Mouse (Mus musculus) MEL (cell line): ENCODE results near the gene Ccdc82.
A peak's percentile ranks its signal among the peaks of the same experiment; 100 is the strongest.

Experiments used
- CHD2 ChIP-seq: IDR thresholded peaks from 2 replicates; pipeline ENCODE4 v1.6.1; 2011; ENCODE audit warnings: low read length, improper control_type of control experiment
- CTCF ChIP-seq, 3 experiments: IDR thresholded peaks in 2 of 3; conservative IDR thresholded peaks in 1 of 3; 2 replicates each; pipeline ENCODE4 v1.5.1; 2011 to 2012; ENCODE audit warnings: low read length in 3 of 3, low read depth in 2 of 3, mild to moderate bottlenecking in 2 of 3, improper control_type of control experiment in 1 of 3, inconsistent platforms in 1 of 3, mixed read lengths in 1 of 3, moderate library complexity in 1 of 3; ENCODE audit not compliant: control insufficient read depth in 1 of 3, insufficient read depth in 1 of 3, poor library complexity in 1 of 3, severe bottlenecking in 1 of 3
- EP300 ChIP-seq, 2 experiments: IDR thresholded peaks; 2 replicates each; pipeline ENCODE4 v1.6.1; 2011; ENCODE audit warnings: improper control_type of control experiment in 2 of 2, low read length in 2 of 2, low read depth in 1 of 2, mild to moderate bottlenecking in 1 of 2
- GATA1 ChIP-seq: IDR thresholded peaks from 2 replicates; pipeline ENCODE4 v1.6.1; 2011; ENCODE audit warnings: low read depth, low read length, improper control_type of control experiment
- MAZ ChIP-seq: IDR thresholded peaks from 2 replicates; pipeline ENCODE4 v1.6.1; 2012; ENCODE audit warnings: low read depth, mild to moderate bottlenecking, inconsistent platforms, low read length, improper control_type of control experiment
- POLR2A ChIP-seq, 2 experiments: IDR thresholded peaks; 2 replicates each; pipeline ENCODE4 v1.6.1; 2011 to 2012; ENCODE audit warnings: low read length in 2 of 2, mild to moderate bottlenecking in 2 of 2, control low read depth in 1 of 2, improper control_type of control experiment in 1 of 2, low read depth in 1 of 2, moderate library complexity in 1 of 2; ENCODE audit not compliant: control insufficient read depth in 1 of 2, insufficient read depth in 1 of 2, poor library complexity in 1 of 2
- POLR2AphosphoS2 ChIP-seq: IDR thresholded peaks from 2 replicates; pipeline ENCODE4 v1.6.1; 2011; ENCODE audit warnings: low read length, improper control_type of control experiment
- RAD21 ChIP-seq: IDR thresholded peaks from 2 replicates; pipeline ENCODE4 v1.6.1; 2011; ENCODE audit warnings: mild to moderate bottlenecking, low read depth, low read length, improper control_type of control experiment
- RCOR1 ChIP-seq: IDR thresholded peaks from 2 replicates; pipeline ENCODE4 v1.6.1; 2012; ENCODE audit warnings: low read depth, mild to moderate bottlenecking, inconsistent platforms, low read length, improper control_type of control experiment
- TCF12 ChIP-seq: IDR thresholded peaks from 2 replicates; pipeline ENCODE4 v1.6.1; 2014; ENCODE audit warnings: low read depth, mild to moderate bottlenecking, inconsistent platforms, low read length, improper control_type of control experiment, moderate library complexity
- UBTF ChIP-seq: IDR thresholded peaks from 2 replicates; pipeline ENCODE4 v1.6.1; 2012; ENCODE audit warnings: low read depth, mild to moderate bottlenecking, inconsistent platforms, low read length, improper control_type of control experiment, moderate library complexity, borderline replicate concordance; ENCODE audit not compliant: insufficient read depth
- USF1 ChIP-seq: IDR thresholded peaks from 2 replicates; pipeline ENCODE4 v1.6.1; 2014; ENCODE audit warnings: low read depth, mild to moderate bottlenecking, inconsistent platforms, low read length, improper control_type of control experiment, moderate library complexity
- ZNF384 ChIP-seq: IDR thresholded peaks from 2 replicates; pipeline ENCODE4 v1.6.1; 2012; ENCODE audit warnings: low read depth, mild to moderate bottlenecking, inconsistent platforms, low read length, improper control_type of control experiment

- TF ChIP-seq POLR2A (IDR thresholded peaks at IDR 0.05; ENCODE audit: control insufficient read depth in 1 of 2, insufficient read depth in 1 of 2, low read depth in 1 of 2, low read length in 2 of 2, poor library complexity in 1 of 2) (no peak), CHD2 (no peak), GATA1 (peak; percentile 47; the same call in 1 of the 2 replicates), USF1 (no peak), CTCF (IDR thresholded peaks at IDR 0.05 in 2 of 3, conservative IDR thresholded peaks at IDR 0.05 in 1 of 3; ENCODE audit: control insufficient read depth in 1 of 3, insufficient read depth in 1 of 3, low read depth in 2 of 3, low read length in 3 of 3, poor library complexity in 1 of 3, severe bottlenecking in 1 of 3) (no peak), ZNF384 (no peak), MAZ (no peak), EP300 (IDR thresholded peaks at IDR 0.05; ENCODE audit: low read depth in 1 of 2, low read length in 2 of 2) (no peak; a peak in 1 of 4 replicates), UBTF (no peak), TCF12 (0 out of 2 replicates have a peak, but pooled peaks have one; percentile 9), RAD21 (no peak; the same call in 1 of the 2 replicates), RCOR1 (peak; percentile 66; the same call in 1 of the 2 replicates), POLR2AphosphoS2 (no peak)
Measured at GRCm38 (mm10) chr9:13245481-13245880, 1.3 kb upstream of the Ccdc82 start, which contains the start of gene Jrkl.
